Mouse (Mus musculus) cerebellum, adult 2 months (tissue): ENCODE results near the gene Lrrc4b.

Experiments used
- CTCF ChIP-seq: fragments of 200-500 bp; IDR thresholded peaks from 2 replicates; pipeline ENCODE4 v1.5.1; 2011; ENCODE audit warnings: low read depth, mild to moderate bottlenecking, control low read depth, low read length, moderate library complexity, borderline replicate concordance; ENCODE audit not compliant: insufficient read depth
- POLR2A ChIP-seq: fragments of 200-500 bp; IDR thresholded peaks from 2 replicates; pipeline ENCODE4 v1.6.1; 2011; ENCODE audit warnings: low read length, control low read depth, borderline replicate concordance; ENCODE audit not compliant: insufficient read depth

- TF ChIP-seq CTCF (no peak), POLR2A (no peak)
These were observed 36.3 kb downstream of the Lrrc4b start, which contains the start of gene Aspdh for GRCm38 (mm10) chr7:44465111-44465510.
